Comparison of ENCODE assay signal across 15 mouse cellular contexts in genomic region chr1:37711082-37711481, GRCm38 (mm10).
"Had no signal": no experiment of that assay in that cellular context is flagged by ENCODE, and none has a peak within 500 bp of the region (broad histone marks: within the 10 kb centered on the region; RNA-seq: fewer than 3 reads in every experiment).

No protein-coding gene starts in this region.

- H3K9ac ChIP-seq: neural tube, embryonic 12.5 days; neural tube, embryonic 13.5 days; neural tube, embryonic 15.5 days; stomach, embryonic 15.5 days had no signal

- DNase-seq: retina, postnatal 1 day; right cerebral cortex, adult 18-20 months; right cerebral cortex, postnatal 25 days; right cerebral cortex, postnatal 4 days; spleen, adult 18-20 months; thymus, adult 18-20 months; thymus, adult 2 months; thymus, postnatal 14 days; thymus, postnatal 25 days; thymus, postnatal 36 days; thymus, postnatal 4 days had no signal

- H3K4me1 ChIP-seq: neural tube, embryonic 12.5 days; neural tube, embryonic 13.5 days; neural tube, embryonic 15.5 days had no signal

- H3K27ac ChIP-seq: neural tube, embryonic 12.5 days; neural tube, embryonic 13.5 days; neural tube, embryonic 15.5 days had no signal

- H3K36me3 ChIP-seq: neural tube, embryonic 12.5 days; neural tube, embryonic 13.5 days; neural tube, embryonic 15.5 days; stomach, embryonic 15.5 days had no signal

- H3K9me3 ChIP-seq: neural tube, embryonic 12.5 days; neural tube, embryonic 13.5 days; neural tube, embryonic 15.5 days; stomach, embryonic 15.5 days had no signal

- H3K27me3 ChIP-seq: neural tube, embryonic 12.5 days; neural tube, embryonic 13.5 days; neural tube, embryonic 15.5 days; stomach, embryonic 15.5 days had no signal

- H3K4me3 ChIP-seq: neural tube, embryonic 12.5 days; neural tube, embryonic 13.5 days; neural tube, embryonic 15.5 days; stomach, embryonic 15.5 days had no signal
